ENCODE assay signal across 30 mouse cellular contexts in the genomic region with DNA sequence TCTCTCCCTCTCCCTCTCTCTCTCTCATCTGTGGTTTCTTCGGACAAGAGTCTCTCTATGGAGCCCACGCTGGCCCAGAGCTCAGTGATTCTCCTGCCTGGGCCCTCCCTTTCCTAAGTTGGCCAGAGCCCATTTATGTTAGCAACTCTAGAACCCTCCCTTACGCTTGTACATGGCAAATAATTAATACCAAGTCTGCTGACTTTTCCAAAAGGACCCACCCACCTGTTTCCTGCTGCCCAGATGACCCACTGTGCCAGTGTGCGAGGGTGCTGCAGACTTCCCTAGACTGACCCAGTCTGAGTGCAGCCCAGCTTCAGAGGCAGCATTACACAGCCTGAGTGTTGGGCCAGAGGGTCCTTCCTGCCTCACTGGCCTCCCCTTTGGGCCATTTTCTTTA. TPM values are rescaled to one million over a fixed set of nuclear protein-coding genes. Genes with fewer than 3 reads are reported as not detected.
"Had no signal": no experiment of that assay in that cellular context is flagged by ENCODE, and none has a peak within 500 bp of the region (broad histone marks: within the 10 kb centered on the region; RNA-seq: fewer than 3 reads in every experiment).

No protein-coding gene starts in this region.

- H3K4me2 ChIP-seq: hindbrain, embryonic 15.5 days; limb, embryonic 13.5 days; liver, embryonic 12.5 days; liver, embryonic 15.5 days; lung, embryonic 15.5 days; midbrain, embryonic 12.5 days; neural tube, embryonic 13.5 days; stomach, embryonic 15.5 days had no signal

- H3K27me3 ChIP-seq: hindbrain, embryonic 15.5 days; limb, embryonic 13.5 days; liver, embryonic 12.5 days; liver, embryonic 15.5 days; lung, embryonic 15.5 days; midbrain, embryonic 12.5 days; neural tube, embryonic 13.5 days; stomach, embryonic 15.5 days had no signal

- H3K9me3 ChIP-seq: hindbrain, embryonic 15.5 days; limb, embryonic 10.5 days; limb, embryonic 13.5 days; liver, embryonic 12.5 days; liver, embryonic 15.5 days; lung, embryonic 15.5 days; midbrain, embryonic 12.5 days; neural tube, embryonic 13.5 days; stomach, embryonic 15.5 days had no signal

- H3K9ac ChIP-seq: hindbrain, embryonic 15.5 days; limb, embryonic 13.5 days; liver, embryonic 12.5 days; liver, embryonic 15.5 days; lung, embryonic 15.5 days; midbrain, embryonic 12.5 days; neural tube, embryonic 13.5 days; stomach, embryonic 15.5 days had no signal

- DNase-seq: layer of hippocampus, postnatal 36 days; liver; lung, adult 18-20 months; lung, postnatal 14 days; lung, postnatal 4 days; retina, postnatal 1 day; right cerebral cortex, postnatal 25 days; spleen, adult 18-20 months; thymus, postnatal 25 days had no signal

- H3K4me1 ChIP-seq: hindbrain, embryonic 15.5 days; limb, embryonic 10.5 days; limb, embryonic 13.5 days; liver, embryonic 12.5 days; liver, embryonic 15.5 days; lung, embryonic 15.5 days; midbrain, embryonic 12.5 days; neural tube, embryonic 13.5 days; stomach, embryonic 15.5 days had no signal

- H3K4me3 ChIP-seq: hindbrain, embryonic 15.5 days; limb, embryonic 10.5 days; limb, embryonic 13.5 days; liver, embryonic 12.5 days; liver, embryonic 15.5 days; lung, embryonic 15.5 days; midbrain, embryonic 12.5 days; myocyte; neural tube, embryonic 13.5 days; stomach, embryonic 15.5 days had no signal

- H3K27ac ChIP-seq: hindbrain, embryonic 15.5 days; limb, embryonic 10.5 days; limb, embryonic 13.5 days; liver, embryonic 12.5 days; liver, embryonic 15.5 days; lung, embryonic 15.5 days; midbrain, embryonic 12.5 days; neural tube, embryonic 13.5 days; stomach, embryonic 15.5 days had no signal

- ATAC-seq: intestine, postnatal 0 days; liver, embryonic 12.5 days; midbrain, embryonic 16.5 days had no signal

RNA-seq across cellular contexts. Expression of gene Nppa, which starts 11.7 kb away (rescaled TPM):
- total RNA-seq: layer of hippocampus, postnatal 36 days; megakaryocyte progenitor cell, adult 5-6 weeks; megakaryocyte-erythroid progenitor cell, adult 5-6 weeks; monocyte, adult 5-6 weeks; neutrophil, adult 5-6 weeks had no signal
- polyA plus RNA-seq: limb, embryonic 13.5 days; myocyte had no signal

RNA-seq across cellular contexts. Expression of gene Nppb, which starts 26.6 kb away (rescaled TPM):
- total RNA-seq: layer of hippocampus, adult 8-10 months; layer of hippocampus, postnatal 10 days; layer of hippocampus, postnatal 36 days; left cerebral cortex, adult 8-10 months; left cerebral cortex, postnatal 25 days; megakaryocyte progenitor cell, adult 5-6 weeks; megakaryocyte-erythroid progenitor cell, adult 5-6 weeks; monocyte, adult 5-6 weeks; neutrophil, adult 5-6 weeks had no signal
- polyA plus RNA-seq: intestine, embryonic 14.5 days; intestine, postnatal 0 days; limb, embryonic 10.5 days; limb, embryonic 13.5 days; liver, embryonic 12.5 days; liver, embryonic 15.5 days; midbrain, embryonic 12.5 days; midbrain, embryonic 16.5 days; stomach, embryonic 15.5 days had no signal
